Mouse (Mus musculus) embryonic stem cell, embryonic (primary cell): ENCODE results near the gene Znhit6.

Source experiments
- CTCF ChIA-PET, 4 experiments: fragments of 300-600 bp in 2 of 4; fragments of 350-600 bp in 2 of 4; sonication (Branson Sonifier 250); formaldehyde crosslinking; loops; one replicate each; lab custom pipeline; 2022; ENCODE audit warnings: inconsistent platforms in 2 of 4; lab: Charles Lee
- POLR2A ChIA-PET, 4 experiments: fragments of 300-600 bp in 2 of 4; fragments of 350-600 bp in 2 of 4; sonication (Branson Sonifier 250); formaldehyde crosslinking; loops; one replicate each; lab custom pipeline; 2022; ENCODE audit warnings: antibody characterized with exemption in 4 of 4, inconsistent platforms in 1 of 4; lab: Charles Lee

Znhit6 gene

DNA sequence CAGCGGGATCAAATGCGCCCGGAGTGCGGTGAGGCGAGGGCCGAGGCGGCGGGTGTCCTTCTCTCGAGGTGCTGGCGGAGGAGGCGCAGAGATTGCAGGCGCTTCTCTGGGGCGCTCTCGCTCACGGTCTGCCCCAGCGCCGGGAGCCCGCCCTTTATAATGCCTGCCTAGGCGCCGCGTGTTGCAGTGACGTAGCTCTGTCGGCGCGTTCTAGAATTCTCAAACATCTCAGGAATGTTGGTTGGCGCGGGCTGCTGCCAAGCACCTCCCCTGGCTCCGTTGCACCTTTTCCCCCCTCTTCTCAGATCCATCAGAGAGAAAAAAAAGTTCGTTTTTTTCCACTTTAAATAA lies 73.8 kb downstream of the Znhit6 start, which contains the start of gene Ccn1:
Gene Ccn1 (minus strand): TSS at position 130 of the 351 bp plus-strand sequence.
- ChIA-PET CTCF (interaction anchor here in 3 of 4 experiments (0.6 to 1.2 kb wide), 7 partner anchors 9 to 264 kb away, joined by 3 to 9 read pairs (median 3); no protein-coding TSS in a partner anchor), POLR2A (interaction anchor here (0.6 to 5.4 kb wide), 98 partner anchors 8 to 1109 kb away, joined by 3 to 91 read pairs (median 4); partner anchors contain the start of genes Ddah1 (in 3 of the 4), 2410004B18Rik (in 2 of the 4), Bcl10 (in 2 of the 4) and Syde2 (in 1 of the 4))

DNA sequence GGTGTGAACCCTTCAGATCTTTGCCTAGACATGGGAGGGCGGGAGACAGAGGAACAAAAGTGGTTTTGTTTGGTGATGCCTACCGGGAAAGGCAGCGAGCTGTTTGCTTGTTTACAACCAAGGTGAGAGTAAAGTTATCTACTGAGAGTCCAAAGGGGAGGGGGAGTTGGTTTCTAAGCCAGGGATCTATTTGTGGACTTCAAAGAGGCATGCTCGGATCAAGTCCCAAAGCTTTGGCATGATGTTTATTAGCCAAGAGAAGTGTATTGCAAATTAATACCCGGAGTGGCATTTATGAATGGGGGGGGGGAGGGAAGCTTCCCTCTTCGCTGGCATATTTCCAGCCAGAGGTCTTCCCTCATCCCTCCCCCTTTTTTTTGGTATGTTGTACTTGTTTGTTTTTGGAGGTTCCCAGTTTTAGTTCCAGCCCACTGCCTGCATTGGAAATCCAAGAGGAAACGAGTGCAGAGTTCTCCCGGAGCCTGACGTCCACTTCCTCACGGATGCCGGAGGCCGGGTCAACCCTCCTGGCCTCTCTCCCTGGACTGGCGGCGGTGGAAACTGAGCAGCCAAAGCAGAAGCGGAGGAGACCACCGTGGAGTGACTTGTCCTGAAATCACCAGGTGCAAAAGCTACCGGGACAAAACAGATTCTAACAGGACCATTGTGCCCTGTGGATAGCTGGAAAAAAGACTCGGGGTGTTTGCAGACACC lies 74.5 kb downstream of the Znhit6 start:
- ChIA-PET CTCF (interaction anchor here in 3 of 4 experiments (0.6 to 0.9 kb wide), 7 partner anchors 8 to 914 kb away, joined by 3 to 9 read pairs (median 4); no protein-coding TSS in a partner anchor), POLR2A (interaction anchor here (0.6 to 5.4 kb wide), 93 partner anchors 8 to 1108 kb away, joined by 3 to 91 read pairs (median 4); partner anchors contain the start of genes Ddah1 (in 3 of the 4), 2410004B18Rik (in 2 of the 4), Bcl10 (in 2 of the 4) and Znhit6 (in 1 of the 4))

DNA sequence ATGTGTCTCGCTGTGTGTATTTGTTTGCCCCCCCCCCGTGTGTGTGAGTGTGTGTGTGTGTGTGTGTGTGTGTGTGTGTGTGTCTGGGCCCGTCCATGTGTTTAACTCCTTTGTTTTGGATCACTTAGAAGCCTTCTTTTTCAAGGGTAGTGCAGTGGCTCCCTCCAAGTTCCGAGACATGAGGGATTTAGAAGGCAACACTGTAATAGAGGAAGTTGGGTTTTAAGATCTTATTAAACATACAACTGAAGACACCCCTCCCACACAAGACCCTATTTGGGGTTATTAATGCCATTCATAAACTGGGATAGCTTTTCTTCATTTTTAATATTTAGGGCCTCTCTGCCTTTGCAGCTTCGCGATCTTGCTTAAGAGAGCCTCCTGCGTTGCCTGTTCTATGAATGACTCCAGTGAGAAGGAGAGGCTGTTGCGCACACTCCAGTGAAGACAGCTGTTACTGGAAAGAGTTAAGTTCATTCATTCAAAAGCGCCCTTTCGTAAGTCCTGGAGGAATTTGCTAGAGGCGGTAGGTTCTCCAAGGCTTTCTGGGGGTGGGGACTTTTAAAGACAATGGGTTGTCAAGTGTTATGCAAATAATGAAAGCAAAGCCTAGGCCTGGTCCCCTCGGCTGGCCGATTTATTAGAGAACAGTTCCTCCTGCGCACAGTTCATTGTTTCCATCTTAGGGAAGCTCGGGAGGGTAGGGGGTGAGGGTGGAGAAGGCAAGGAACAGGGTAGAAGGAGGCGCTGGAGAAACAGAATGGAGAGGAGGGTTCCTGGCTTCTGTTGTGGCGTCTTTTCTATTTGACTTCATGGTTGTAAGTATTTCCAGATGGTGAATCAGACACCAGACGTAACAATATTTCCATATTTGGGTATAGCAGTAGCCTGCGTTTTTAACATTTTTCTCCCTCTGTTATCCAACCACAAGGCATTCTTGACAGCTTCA lies 75.3 kb downstream of the Znhit6 start:
- POLR2A ChIA-PET = interaction anchor here (0.6 to 5.4 kb wide), 42 partner anchors 9 to 376 kb away, joined by 3 to 91 read pairs (median 4); partner anchors contain the start of genes Ddah1 (in 2 of the 4) and Bcl10 (in 1 of the 4)
- CTCF ChIA-PET = interaction anchor here in 2 of 4 experiments (0.6 to 0.7 kb wide), 2 partner anchors 78 to 685 kb away, joined by 3 to 4 read pairs; no protein-coding TSS in a partner anchor

DNA sequence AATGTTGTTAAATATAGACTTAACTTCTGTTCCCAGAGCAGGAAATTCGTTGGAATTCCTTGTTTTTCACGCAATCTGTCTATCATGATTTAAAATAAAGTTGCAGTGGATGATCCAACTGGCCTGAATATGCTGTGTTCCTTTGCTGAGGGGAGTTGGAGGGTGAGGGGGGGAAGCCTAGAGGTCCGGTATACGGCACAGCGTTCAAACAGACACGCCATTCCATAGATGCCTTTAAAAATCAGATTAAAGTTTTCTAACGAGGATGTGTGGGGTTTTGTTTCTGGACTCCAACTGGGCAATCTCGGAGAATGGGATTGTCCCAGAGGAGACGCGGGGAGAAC lies 75.9 kb downstream of the Znhit6 start:
- ChIA-PET CTCF (no interaction called here), POLR2A (interaction anchor here in 3 of 4 experiments (0.6 to 5.4 kb wide), 23 partner anchors 10 to 375 kb away, joined by 3 to 91 read pairs (median 4); partner anchors contain the start of gene Ddah1 (in 2 of the 3))

DNA sequence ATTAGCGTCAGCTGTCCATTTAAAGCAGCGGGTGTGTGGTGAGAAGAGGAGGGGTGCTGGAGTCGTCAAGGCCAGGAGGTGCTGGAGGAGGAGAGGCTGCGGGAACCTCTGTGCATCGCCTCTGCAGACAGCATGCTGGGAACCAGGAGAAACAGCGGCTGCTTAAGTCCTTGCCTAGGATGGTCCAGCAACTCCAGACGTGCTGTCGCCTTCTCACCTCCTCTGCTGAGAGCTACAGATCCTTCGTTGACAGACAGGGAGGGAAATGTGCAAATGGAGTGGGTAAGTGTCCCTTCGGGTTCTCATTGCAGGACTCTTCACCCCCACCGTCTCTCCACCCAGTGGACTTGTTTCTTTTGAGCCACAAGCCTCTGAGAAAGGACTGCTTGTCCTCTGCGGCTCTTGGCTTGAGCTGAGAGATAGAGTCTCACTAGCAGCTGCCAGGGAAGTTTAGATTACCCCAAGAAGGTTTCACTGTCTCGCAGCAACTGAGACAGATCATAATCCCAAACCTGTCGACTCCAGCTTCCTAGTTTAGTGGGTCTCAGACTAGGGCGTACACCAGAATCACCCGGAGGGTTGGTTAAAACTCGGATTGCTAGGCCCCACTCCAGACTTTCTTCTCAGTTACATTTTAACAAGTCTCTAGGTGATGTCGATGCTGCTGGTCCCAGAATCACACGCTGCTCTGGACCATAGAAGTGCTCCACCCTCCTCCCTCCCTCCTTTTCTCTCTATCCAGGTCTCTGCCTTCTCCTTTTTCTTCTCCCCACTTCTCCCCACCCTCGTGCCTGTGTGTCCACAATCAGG lies 76.5 kb downstream of the Znhit6 start:
- ChIA-PET POLR2A (interaction anchor here in 3 of 4 experiments (0.7 to 5.4 kb wide), 14 partner anchors 9 to 279 kb away, joined by 3 to 91 read pairs (median 3); no protein-coding TSS in a partner anchor), CTCF (interaction anchor here in 1 of 4 experiments (0.6 kb wide), 1 partner anchor 228 kb away, joined by 3 read pairs; no protein-coding TSS in a partner anchor)

DNA sequence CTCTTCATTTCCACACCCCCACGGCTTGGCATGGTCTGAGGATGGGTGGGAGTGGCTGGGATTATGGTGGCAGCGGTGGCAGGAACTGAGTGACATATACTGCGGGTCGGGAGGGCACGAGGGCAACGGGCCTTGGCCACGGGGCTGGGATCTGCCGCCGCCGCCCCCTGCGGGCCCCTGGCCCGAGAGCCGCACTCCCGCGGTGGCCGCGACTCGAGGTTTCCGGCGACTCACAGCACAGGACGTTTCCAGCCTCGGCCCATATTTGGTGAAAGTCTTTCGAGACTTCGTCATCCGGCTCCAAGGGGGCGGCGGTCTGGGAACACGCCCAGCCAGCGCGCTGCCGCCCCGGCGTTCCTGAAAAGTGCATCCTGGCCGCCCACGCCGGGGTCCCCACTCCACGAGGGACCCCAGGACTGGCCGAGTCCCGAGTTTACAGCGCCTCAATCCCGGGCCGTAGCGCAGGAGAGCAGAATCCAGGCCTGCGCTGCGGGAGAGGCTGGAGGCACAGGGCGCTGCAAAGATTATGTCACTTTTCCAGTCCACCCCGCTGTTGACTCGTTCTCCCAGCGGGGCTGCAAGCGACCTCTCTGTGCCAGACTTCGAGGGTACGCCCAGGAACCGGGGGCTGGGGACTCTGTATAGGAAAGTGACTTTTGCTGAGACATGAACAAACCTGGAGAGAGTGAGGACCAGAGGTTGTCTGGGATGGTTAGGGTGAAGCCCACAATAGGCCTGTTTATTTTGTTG lies 77.4 kb downstream of the Znhit6 start:
- ChIA-PET POLR2A (interaction anchor here in 2 of 4 experiments (0.9 to 5.4 kb wide), 4 partner anchors 9 to 221 kb away, joined by 3 to 91 read pairs (median 5); no protein-coding TSS in a partner anchor), CTCF (no interaction called here)

DNA sequence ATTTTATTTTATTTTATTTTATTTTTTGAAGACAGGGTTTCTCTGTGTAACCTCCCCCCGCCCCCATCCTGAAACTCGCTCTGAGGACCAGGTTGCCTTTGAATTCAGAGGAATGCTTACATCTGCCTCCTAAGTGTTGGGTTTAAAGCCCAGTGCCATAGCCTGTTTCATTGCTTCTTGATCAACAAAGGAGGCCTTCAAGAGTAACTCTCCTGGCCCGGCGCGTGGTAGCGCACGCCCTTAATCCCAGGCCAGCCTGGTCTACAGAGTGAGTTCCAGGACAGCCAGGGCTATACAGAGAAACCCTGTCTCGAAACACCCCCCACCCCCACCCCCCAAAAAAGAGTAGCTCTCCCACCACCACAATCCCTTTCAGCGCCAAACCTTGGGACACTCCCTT lies 78.0 kb downstream of the Znhit6 start:
- ChIA-PET CTCF (interaction anchor here in 1 of 4 experiments (0.6 kb wide), 1 partner anchor 207 kb away, joined by 7 read pairs; no protein-coding TSS in a partner anchor), POLR2A (interaction anchor here in 1 of 4 experiments (0.6 to 1.0 kb wide), 2 partner anchors 40 to 78 kb away, joined by 3 read pairs; partner anchors contain the start of gene Znhit6)
